9 mouse cellular contexts compared by ENCODE assay signal in the genomic region with DNA sequence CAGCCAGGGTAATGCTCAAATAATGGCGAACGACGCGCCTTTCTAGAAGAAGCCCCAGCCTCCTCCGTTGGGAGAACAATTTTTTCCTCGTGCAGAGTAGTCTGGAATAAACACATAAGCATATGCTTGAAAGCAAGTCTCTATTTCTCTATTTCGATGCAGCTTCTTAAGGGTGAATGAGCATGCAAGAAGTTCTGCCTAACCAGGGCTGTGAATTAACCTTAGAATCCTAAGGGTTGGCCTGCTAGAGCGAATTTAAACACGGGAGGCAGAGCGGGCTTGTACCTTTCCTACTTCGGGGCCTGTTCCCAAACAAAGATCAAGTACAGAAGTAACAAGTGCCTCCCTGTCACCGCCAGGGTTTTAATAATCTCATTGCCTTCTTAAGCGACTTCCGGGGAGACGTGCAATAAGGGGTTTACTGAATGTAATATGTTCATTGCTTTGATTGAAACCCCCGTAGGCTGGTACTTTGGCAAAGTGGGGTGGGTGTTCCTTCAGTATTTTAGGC. TPM values are rescaled to one million over a fixed set of nuclear protein-coding genes. Genes with fewer than 3 reads are reported as not detected.
DNase-seq lines count a peak whose midpoint lies in the region; ATAC-seq and TF ChIP-seq lines count a peak whose summit lies in the region.
"Had no signal": no experiment of that assay in that cellular context is flagged by ENCODE, and none has a peak within 500 bp of the region (broad histone marks: within the 10 kb centered on the region; RNA-seq: fewer than 3 reads in every experiment).

No protein-coding gene starts in this region.

- TF ChIP-seq POLR2A in kidney, adult 2 months (IDR thresholded peaks at IDR 0.05; ENCODE audit: low read depth, low read length), result no peak

- no peak overlapping the region for H3K9ac ChIP-seq in embryonic facial prominence, embryonic 14.5 days (ENCODE audit: low read depth, low read length)
- peak overlapping the region; percentile 99 for H3K9ac ChIP-seq in limb, embryonic 12.5 days (replicated peaks)

- no peaks in the 10 kb centered on the region for H3K36me3 ChIP-seq in kidney, adult 2 months (ENCODE audit: control insufficient read depth, insufficient read depth, low read length)
- H3K36me3 ChIP-seq in embryonic facial prominence, embryonic 14.5 days (ENCODE audit: control insufficient read depth, insufficient read depth, low read length), result no peaks in the 10 kb centered on the region
- no peaks in the 10 kb centered on the region for H3K36me3 ChIP-seq in limb, embryonic 12.5 days
- H3K36me3 ChIP-seq in splenic B cell, adult 2 months (ENCODE audit: control insufficient read depth, insufficient read depth, low read length, poor library complexity, severe bottlenecking), result no peaks in the 10 kb centered on the region
- H3K36me3 ChIP-seq: G1E had no signal

- no peak for TF ChIP-seq CTCF in kidney, adult 2 months (conservative IDR thresholded peaks at IDR 0.05; ENCODE audit: insufficient read depth, insufficient read length, low read depth, low read length)

- 0 out of 2 replicates have a peak, but pooled peaks cover 1% of the 10 kb centered on the region for H3K27me3 ChIP-seq in kidney, adult 2 months (replicated peaks; ENCODE audit: control insufficient read depth, insufficient read depth, low read length)
- H3K27me3 ChIP-seq in embryonic facial prominence, embryonic 14.5 days (replicated peaks; ENCODE audit: control insufficient read depth, insufficient read depth, low read length), result peaks cover 29% of the 10 kb centered on the region
- no peaks in the 10 kb centered on the region; the same call in 1 of the 2 replicates for H3K27me3 ChIP-seq in limb, embryonic 12.5 days
- H3K27me3 ChIP-seq in splenic B cell, adult 2 months (ENCODE audit: control insufficient read depth, insufficient read depth, low read length, poor library complexity, severe bottlenecking), result peaks cover 7% of the 10 kb centered on the region; the same call in 1 of the 2 replicates

- H3K4me1 ChIP-seq in kidney, adult 2 months (ENCODE audit: control insufficient read depth, insufficient read depth, low read length), result no peaks in the 10 kb centered on the region
- H3K4me1 ChIP-seq in embryonic facial prominence, embryonic 14.5 days (ENCODE audit: control insufficient read depth, insufficient read depth, low read length), result peaks cover 12% of the 10 kb centered on the region
- H3K4me1 ChIP-seq in limb, embryonic 12.5 days (replicated peaks), result peaks cover 34% of the 10 kb centered on the region

- H3K27ac ChIP-seq in kidney, adult 2 months (ENCODE audit: insufficient read depth, low read depth, low read length), result peak overlapping the region; percentile 84
- peak overlapping the region; percentile 55 for H3K27ac ChIP-seq in embryonic facial prominence, embryonic 14.5 days (replicated peaks; ENCODE audit: low read depth, low read length)
- H3K27ac ChIP-seq in limb, embryonic 12.5 days, result peak overlapping the region; percentile 100

- ATAC-seq in embryonic facial prominence, embryonic 14.5 days (ENCODE audit: low read depth), result no peak
- no peak for ATAC-seq in limb, embryonic 12.5 days (ENCODE audit: insufficient number of reproducible peaks, insufficient read depth, low FRiP score, low TSS enrichment, low read depth)

- peak overlapping the region; percentile 89; the same call in 1 of the 2 replicates for H3K4me2 ChIP-seq in embryonic facial prominence, embryonic 14.5 days (ENCODE audit: low read depth, low read length)
- H3K4me2 ChIP-seq in limb, embryonic 12.5 days, result peak overlapping the region; percentile 87

- WGBS in kidney, adult 2 months, result 40% methylated on average over 16 of the region's 16 CpGs
- WGBS in embryonic facial prominence, embryonic 14.5 days, result 26% methylated on average over 16 of the region's 16 CpGs
- 7% methylated on average over 16 of the region's 16 CpGs for WGBS in limb, embryonic 12.5 days

- H3K9me3 ChIP-seq in embryonic facial prominence, embryonic 14.5 days (ENCODE audit: control insufficient read depth, low read length), result no peaks in the 10 kb centered on the region
- H3K9me3 ChIP-seq in limb, embryonic 12.5 days, result no peaks in the 10 kb centered on the region

- H3K4me3 ChIP-seq in kidney, adult 2 months (ENCODE audit: insufficient read depth, low read depth, low read length), result no peak overlapping the region
- H3K4me3 ChIP-seq in embryonic facial prominence, embryonic 14.5 days (ENCODE audit: low read depth, low read length), result no peak overlapping the region
- H3K4me3 ChIP-seq in limb, embryonic 12.5 days (replicated peaks), result peak overlapping the region; percentile 84

- peak; percentile 35 for DNase-seq in kidney, adult 2 months
- DNase-seq in kidney, postnatal 25 days, result no peak
- DNase-seq in embryonic facial prominence, embryonic 14.5 days (ENCODE audit: low spot score), result no peak
- peak; percentile 7 for DNase-seq in splenic B cell, adult 2 months (ENCODE audit: low read depth, low spot score)
- no peak for DNase-seq in layer of hippocampus, postnatal 10 days (ENCODE audit: low spot score in 2 of 2)
- DNase-seq in gastrocnemius, postnatal 36 days, result no peak
- no peak for DNase-seq in right cerebral cortex, postnatal 25 days

- intact Hi-C loops in gastrocnemius, postnatal 36 days (cut with DNase I), result no loop called here

RNA-seq across cellular contexts. Expression of a gene that starts 42.0 kb away (rescaled TPM):
- polyA plus RNA-seq in kidney, adult 2 months (2012; rRNA removed), result 12.9 and 16.1 TPM in 2 replicates
- polyA plus RNA-seq in embryonic facial prominence, embryonic 14.5 days (2014; fragmentation: Nextera tagmentation; extraction: Ambion mirVana), result 13.0 and 18.9 TPM in 2 replicates
- polyA plus RNA-seq in limb, embryonic 12.5 days (2016; fragmentation: Nextera tagmentation; extraction: Ambion mirVana), result 187 TPM in 2 replicates
- total RNA-seq in layer of hippocampus, postnatal 10 days (2021), result 1 to 10 TPM; 6.5 to 6.8 TPM
- 1 to 10 TPM; 4.9 to 7.0 TPM for total RNA-seq in gastrocnemius, postnatal 36 days (2021)
- polyA plus RNA-seq: G1E had no signal

Comparison
In these comparisons a context has a peak if more than half of its experiments do, and no peak if none do; other contexts are left out.
1. DNase-seq: peak in kidney, adult 2 months (single experiment) and splenic B cell, adult 2 months (single experiment); none in kidney, postnatal 25 days (0 of 2), embryonic facial prominence, embryonic 14.5 days (single experiment), layer of hippocampus, postnatal 10 days (0 of 2), gastrocnemius, postnatal 36 days (0 of 2) and right cerebral cortex, postnatal 25 days (single experiment).
2. Peak in every context shown above with its lines, with median percentiles within 50 percentile points of each other: H3K27ac ChIP-seq.